Mouse (Mus musculus) heart, embryonic 14.5 days (tissue): ENCODE data around the gene Sh2b3. TPM values are rescaled to one million over a fixed set of nuclear protein-coding genes. Genes with fewer than 3 reads are reported as not detected.

Source experiments
- ATAC-seq: fragments of 200-750 bp; cut with Nextera tagmentation; 2 replicates; pipeline ENCODE4 v1.8.0; 2017; ENCODE audit warnings: low read depth, moderate TSS enrichment; ENCODE audit not compliant: insufficient number of reproducible peaks, insufficient read depth, low FRiP score
- H3K27ac ChIP-seq, 2 experiments: fragments of 200-500 bp in 1 of 2; fragments of 300-500 bp in 1 of 2; sonication (generic) in 1 of 2; replicated peaks in 1 of 2; 2 replicates each; pipeline ENCODE4 v1.5.1; 2012 to 2014; ENCODE audit warnings: low read depth in 2 of 2, low read length in 2 of 2, control low read depth in 1 of 2, mild to moderate bottlenecking in 1 of 2, mixed read lengths in 1 of 2; ENCODE audit not compliant: control insufficient read depth in 1 of 2, insufficient read depth in 1 of 2
- H3K27me3 ChIP-seq: fragments of 300-500 bp; sonication (generic); 2 replicates; pipeline ENCODE4 v1.6.1; 2014; ENCODE audit warnings: mild to moderate bottlenecking, low read length, control low read depth; ENCODE audit not compliant: control insufficient read depth, insufficient read depth
- H3K36me3 ChIP-seq: fragments of 300-500 bp; sonication (generic); 2 replicates; pipeline ENCODE4 v1.6.1; 2014; ENCODE audit warnings: mild to moderate bottlenecking, control low read depth, low read length, mixed read lengths; ENCODE audit not compliant: control insufficient read depth, insufficient read depth
- H3K4me1 ChIP-seq, 2 experiments: fragments of 200-500 bp in 1 of 2; fragments of 300-500 bp in 1 of 2; sonication (generic) in 1 of 2; 2 replicates each; pipeline ENCODE4 v1.6.1; 2012 to 2014; ENCODE audit warnings: low read length in 2 of 2, control low read depth in 1 of 2, mixed read lengths in 1 of 2; ENCODE audit not compliant: control insufficient read depth in 2 of 2, insufficient read depth in 2 of 2
- H3K4me2 ChIP-seq: fragments of 300-500 bp; sonication (generic); 2 replicates; pipeline ENCODE4 v1.6.1; 2014; ENCODE audit warnings: mild to moderate bottlenecking, low read length
- H3K4me3 ChIP-seq, 2 experiments: fragments of 200-500 bp in 1 of 2; fragments of 300-500 bp in 1 of 2; sonication (generic) in 1 of 2; 2 replicates each; pipeline ENCODE4 v1.5.1; 2012 to 2014; ENCODE audit warnings: low read length in 2 of 2, mild to moderate bottlenecking in 2 of 2, control low read depth in 1 of 2, low read depth in 1 of 2, moderate library complexity in 1 of 2; ENCODE audit not compliant: control insufficient read depth in 1 of 2, insufficient read depth in 1 of 2
- H3K9ac ChIP-seq: fragments of 300-500 bp; sonication (generic); 2 replicates; pipeline ENCODE4 v1.6.1; 2014; ENCODE audit warnings: mild to moderate bottlenecking, low read length
- H3K9me3 ChIP-seq: fragments of 300-500 bp; sonication (generic); 2 replicates; pipeline ENCODE4 v1.6.1; 2016; ENCODE audit warnings: low read length, control low read depth; ENCODE audit not compliant: control insufficient read depth
- WGBS: fragments of 180-500 bp; shearing (Covaris S2); extraction: QIAGEN DNeasy Blood & Tissue Kit; methylation state at CpG from one replicate; pipeline ENCODE4 v1.1.7; 2014; 5-methylcytosine and 5-hydroxymethylcytosine counted together
- polyA plus RNA-seq: library from polyadenylated mRNA; unstranded; fragments of >200 nt; fragmentation: Nextera tagmentation; extraction: Ambion mirVana; gene quantifications from 2 replicates; pipeline ENCODE4 v1.2.1, GENCODE M21; 2014

Gene Sh2b3
- polyA plus RNA-seq, 1 experiment from 2014 or later: 18.1 TPM

- Histone ChIP-seq H3K4me3 (no peak overlapping the region), H3K4me1 (peaks cover 0 to 8% of the 10 kb centered on the region in 2 experiments; a peak in 1 of 4 replicates), H3K9ac (no peak overlapping the region), H3K9me3 (no peaks in the 10 kb centered on the region), H3K27ac (no peak overlapping the region), H3K27me3 (no peaks in the 10 kb centered on the region), H3K4me2 (no peak overlapping the region), H3K36me3 (peaks cover 94% of the 10 kb centered on the region)
- no peak for ATAC-seq
- 74% methylated on average over 5 of the region's 5 CpGs for WGBS
Measured at GRCm38 (mm10) chr5:121780180-121780579, 57.3 kb downstream of the Sh2b3 start.

DNA sequence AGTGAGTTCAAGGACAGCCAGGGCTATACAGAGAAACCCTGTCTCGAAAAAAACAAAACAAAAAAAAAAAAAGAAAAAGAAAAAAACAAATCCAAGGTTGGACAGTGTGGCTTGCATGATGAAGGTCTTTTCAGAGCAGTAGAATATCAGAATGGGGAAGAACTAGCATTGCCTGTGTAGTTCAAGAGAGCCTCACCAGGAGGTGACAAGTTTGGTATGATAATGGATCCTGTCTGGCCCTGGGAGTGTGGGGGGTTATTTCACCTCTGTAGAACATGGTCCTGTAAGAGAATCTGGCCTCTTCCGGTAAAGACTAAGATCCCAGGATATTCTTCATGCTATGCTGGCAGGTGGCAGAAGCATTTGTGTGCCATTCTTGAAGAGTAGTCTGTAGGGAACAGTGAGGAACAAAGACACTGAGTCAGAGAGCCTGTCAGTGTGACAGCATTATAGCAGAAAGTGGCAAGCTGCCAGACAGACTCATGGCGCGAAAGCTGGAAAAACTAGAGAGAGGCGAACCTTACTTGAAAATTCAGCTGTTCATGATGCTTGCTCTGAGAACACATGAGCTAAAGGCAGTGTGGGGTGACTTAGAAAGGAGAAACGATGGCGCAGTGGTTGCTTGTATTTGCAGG is 58.8 kb downstream of the Sh2b3 start:
- no peak for ATAC-seq
- Histone ChIP-seq H3K9me3 (no peaks in the 10 kb centered on the region), H3K36me3 (peaks cover 93% of the 10 kb centered on the region), H3K27ac (no peak overlapping the region), H3K9ac (no peak overlapping the region), H3K4me3 (no peak overlapping the region), H3K27me3 (no peaks in the 10 kb centered on the region), H3K4me1 (0 out of 4 replicates have a peak, but pooled peaks cover 0 to under 1% of the 10 kb centered on the region in 2 experiments), H3K4me2 (no peak overlapping the region)
- 77% methylated on average over 7 of the region's 7 CpGs for WGBS

GRCm38 (mm10) chr5:121771611-121772010 is 65.8 kb downstream of the Sh2b3 start:
- ATAC-seq: no peak
- peaks cover 49% of the 10 kb centered on the region for H3K36me3 ChIP-seq
- H3K4me3 ChIP-seq: no peak overlapping the region
- no peak overlapping the region for H3K27ac ChIP-seq
- H3K27me3 ChIP-seq: no peaks in the 10 kb centered on the region
- H3K9ac ChIP-seq: no peak overlapping the region
- no peak overlapping the region for H3K4me2 ChIP-seq
- H3K4me1 ChIP-seq: no peaks in the 10 kb centered on the region
- WGBS: 90% methylated on average over 3 of the region's 3 CpGs
- H3K9me3 ChIP-seq: no peaks in the 10 kb centered on the region

DNA sequence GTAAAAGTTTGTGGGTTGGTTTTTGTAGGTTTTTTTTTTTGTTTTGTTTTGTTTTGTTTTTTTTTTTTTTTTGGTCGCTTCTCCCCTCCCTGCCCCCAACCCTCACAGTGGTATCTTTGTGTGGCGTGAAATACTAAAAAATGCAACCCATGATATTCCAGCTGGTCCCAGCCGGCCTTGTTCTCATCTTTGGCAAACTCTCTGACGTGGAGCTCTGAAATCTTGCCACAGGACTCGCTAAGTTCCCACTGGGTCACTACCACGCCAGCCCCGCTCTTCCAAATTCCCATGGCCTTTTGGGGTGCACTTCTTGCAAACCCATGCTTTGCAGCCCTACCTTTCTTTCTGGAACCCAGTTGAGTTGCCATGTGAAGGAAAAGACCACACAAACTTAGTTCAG is 67.6 kb downstream of the Sh2b3 start:
- Histone ChIP-seq H3K27me3 (no peaks in the 10 kb centered on the region), H3K4me2 (no peak overlapping the region), H3K4me3 (no peak overlapping the region), H3K9me3 (no peaks in the 10 kb centered on the region), H3K27ac (no peak overlapping the region), H3K9ac (no peak overlapping the region), H3K4me1 (no peaks in the 10 kb centered on the region), H3K36me3 (peaks cover 48% of the 10 kb centered on the region)
- 91% methylated on average over 7 of the region's 7 CpGs for WGBS
- no peak for ATAC-seq

DNA sequence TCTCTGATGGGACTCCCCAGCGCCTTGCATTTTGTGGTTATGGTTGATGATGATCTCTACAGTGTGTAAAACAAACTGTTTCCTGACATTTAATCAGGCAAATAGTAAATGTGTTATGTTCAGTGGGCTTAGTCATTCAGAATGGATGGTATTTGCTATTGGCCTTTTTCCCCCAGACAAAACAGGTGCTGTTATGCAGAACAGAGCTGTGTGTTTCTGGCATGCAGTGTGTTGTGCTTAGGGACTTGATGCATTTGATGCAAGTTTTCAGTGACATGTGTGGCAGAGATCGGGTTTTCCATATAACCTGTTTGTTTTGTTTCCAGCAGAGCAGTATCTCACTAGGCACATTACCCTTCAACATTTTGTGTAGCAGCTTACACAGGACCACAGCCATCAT is 69.9 kb downstream of the Sh2b3 start:
- H3K4me1 ChIP-seq: no peaks in the 10 kb centered on the region
- no peak for ATAC-seq
- H3K27me3 ChIP-seq: no peaks in the 10 kb centered on the region
- H3K9me3 ChIP-seq: no peaks in the 10 kb centered on the region
- H3K4me3 ChIP-seq: no peak overlapping the region
- no peak overlapping the region for H3K9ac ChIP-seq
- H3K36me3 ChIP-seq: peaks cover 36% of the 10 kb centered on the region
- no peak overlapping the region for H3K27ac ChIP-seq
- 95% methylated on average over 2 of the region's 2 CpGs for WGBS
- H3K4me2 ChIP-seq: no peak overlapping the region

DNA sequence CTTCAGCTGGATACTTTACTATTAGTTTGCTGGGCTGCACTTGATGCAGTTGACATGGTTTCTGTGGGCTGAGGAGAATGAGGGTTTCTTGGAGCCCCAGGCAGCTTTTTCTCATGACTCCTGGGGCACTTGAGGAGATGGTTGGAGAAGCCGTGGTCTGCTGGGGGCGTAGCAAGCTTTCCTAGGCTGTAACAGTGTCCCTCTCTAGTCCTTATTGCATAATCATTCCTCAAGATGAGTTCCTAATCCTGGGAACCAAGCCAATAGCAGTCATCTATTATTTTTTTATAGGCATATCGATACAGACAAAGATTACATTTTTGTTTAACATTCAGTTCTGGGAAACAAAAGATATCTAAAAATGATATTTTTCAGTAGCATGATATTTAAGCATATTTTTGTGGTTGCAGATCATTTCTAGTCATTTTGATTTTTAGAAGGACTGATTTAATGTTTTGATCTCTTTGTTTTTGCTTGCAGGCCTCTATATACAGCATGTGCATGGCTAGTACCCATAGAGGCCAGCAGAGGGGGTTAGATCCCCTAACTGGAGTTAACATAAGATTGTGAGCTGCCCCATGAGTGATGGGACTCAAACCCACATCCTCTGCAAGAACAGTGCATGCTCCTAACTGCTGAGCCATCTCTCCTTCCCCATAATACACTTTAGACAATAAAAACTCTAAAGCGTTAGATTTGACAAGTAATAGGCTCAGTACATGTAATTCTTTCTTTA is 71.2 kb downstream of the Sh2b3 start:
- no peaks in the 10 kb centered on the region for H3K4me1 ChIP-seq
- no peak overlapping the region for H3K27ac ChIP-seq
- H3K27me3 ChIP-seq: no peaks in the 10 kb centered on the region
- no peak for ATAC-seq
- H3K4me2 ChIP-seq: no peak overlapping the region
- no peak overlapping the region for H3K4me3 ChIP-seq
- H3K9ac ChIP-seq: no peak overlapping the region
- no peaks in the 10 kb centered on the region for H3K9me3 ChIP-seq
- H3K36me3 ChIP-seq: peaks cover 37% of the 10 kb centered on the region
- WGBS: 94% methylated on average over 4 of the region's 4 CpGs
